Mouse (Mus musculus) cerebellum, adult 2 months (tissue): ENCODE results near the gene Tbc1d16.

ENCODE experiments used
- CTCF ChIP-seq: fragments of 200-500 bp; IDR thresholded peaks from 2 replicates; pipeline ENCODE4 v1.5.1; 2011; ENCODE audit warnings: low read depth, mild to moderate bottlenecking, control low read depth, low read length, moderate library complexity, borderline replicate concordance; ENCODE audit not compliant: insufficient read depth
- POLR2A ChIP-seq: fragments of 200-500 bp; IDR thresholded peaks from 2 replicates; pipeline ENCODE4 v1.6.1; 2011; ENCODE audit warnings: low read length, control low read depth, borderline replicate concordance; ENCODE audit not compliant: insufficient read depth

DNA sequence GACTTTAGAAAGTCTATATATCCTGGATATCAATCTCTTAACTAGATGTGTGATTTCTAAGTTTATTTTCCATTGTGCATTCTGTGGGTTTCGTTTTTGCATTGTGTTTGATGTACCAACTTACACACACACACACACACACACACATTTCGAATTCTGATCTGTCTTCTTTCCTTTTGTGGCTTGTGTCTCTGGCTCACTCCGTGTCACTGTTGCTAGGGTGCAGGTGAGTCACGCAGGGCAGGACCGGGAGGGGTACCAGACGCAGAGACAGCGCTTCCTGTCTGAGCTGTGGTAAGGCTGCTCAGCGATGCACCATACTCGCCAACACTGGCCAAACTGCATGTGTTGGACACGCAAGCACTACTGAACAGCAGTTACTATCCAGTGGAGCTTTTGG, 62.3 kb downstream of the Tbc1d16 start:
- TF ChIP-seq CTCF (no peak), POLR2A (no peak)
